Mouse (Mus musculus): Measurements from ENCODE around the gene AL732309.1.
A peak's percentile ranks its signal among the peaks of the same experiment; 100 is the strongest.

- TF ChIP-seq ETS1 (IDR thresholded peaks at IDR 0.05; ENCODE audit: low read depth, low read length) (no peak), CHD2 (IDR thresholded peaks at IDR 0.05; ENCODE audit: low read length) (no peak), CTCF (IDR thresholded peaks at IDR 0.05 in 2 of 3, conservative IDR thresholded peaks at IDR 0.05 in 1 of 3; ENCODE audit: control insufficient read depth in 1 of 3, insufficient read depth in 1 of 3, low read depth in 2 of 3, low read length in 3 of 3, poor library complexity in 1 of 3, severe bottlenecking in 1 of 3) (peak; percentile 72 to 96 (median 93)), ZKSCAN1 (IDR thresholded peaks at IDR 0.05; ENCODE audit: low read depth, low read length) (no peak), POLR2A (IDR thresholded peaks at IDR 0.05; ENCODE audit: control insufficient read depth in 1 of 2, insufficient read depth in 1 of 2, low read depth in 1 of 2, low read length in 2 of 2, poor library complexity in 1 of 2) (peak in 1 of 2 experiments; percentile 35; a peak in 1 of 4 replicates)
These were observed 18.2 kb downstream of the AL732309.1 start for GRCm38 (mm10) chr2:25228431-25228889.
